Mouse (Mus musculus) lung, postnatal 0 days (tissue): Measurements from ENCODE around the gene Atraid. TPM values are rescaled to one million over a fixed set of nuclear protein-coding genes. Genes with fewer than 3 reads are reported as not detected.

Experiments
- ATAC-seq: fragments of 200-750 bp; cut with Nextera tagmentation; 2 replicates; pipeline ENCODE4 v1.8.0; 2017; ENCODE audit warnings: moderate library complexity
- DNase-seq: peaks from one replicate; pipeline ENCODE4 v3.0.0-alpha.2; 2016; ENCODE audit warnings: low spot score
- H3K27ac ChIP-seq: fragments of 300-500 bp; sonication (generic); 2 replicates; pipeline ENCODE4 v1.5.1; 2014; ENCODE audit warnings: antibody characterized with exemption, mild to moderate bottlenecking, low read length, mixed read lengths
- H3K27me3 ChIP-seq: fragments of 300-500 bp; sonication (generic); replicated peaks from 2 replicates; pipeline ENCODE4 v1.6.1; 2014; ENCODE audit warnings: low read length, mixed read lengths; ENCODE audit not compliant: insufficient read depth
- H3K36me3 ChIP-seq: fragments of 300-500 bp; sonication (generic); 2 replicates; pipeline ENCODE4 v1.6.1; 2014; ENCODE audit warnings: low read length, mixed read lengths; ENCODE audit not compliant: insufficient read depth
- H3K4me1 ChIP-seq: fragments of 300-500 bp; sonication (generic); 2 replicates; pipeline ENCODE4 v1.6.1; 2014; ENCODE audit warnings: antibody characterized with exemption, low read depth, low read length, mixed read lengths; ENCODE audit not compliant: insufficient read depth
- H3K4me2 ChIP-seq: fragments of 300-500 bp; sonication (generic); replicated peaks from 2 replicates; pipeline ENCODE4 v1.6.1; 2014; ENCODE audit warnings: low read depth, mild to moderate bottlenecking, low read length, moderate library complexity, mixed read lengths
- H3K4me3 ChIP-seq: fragments of 300-500 bp; sonication (generic); 2 replicates; pipeline ENCODE4 v1.5.1; 2014; ENCODE audit warnings: low read depth, low read length
- H3K9ac ChIP-seq: fragments of 300-500 bp; sonication (generic); replicated peaks from 2 replicates; pipeline ENCODE4 v1.6.1; 2014; ENCODE audit warnings: low read depth, mild to moderate bottlenecking
- H3K9me3 ChIP-seq: fragments of 300-500 bp; sonication (generic); 2 replicates; pipeline ENCODE4 v1.6.1; 2016; ENCODE audit warnings: low read length, mixed read lengths
- CTCF ChIP-seq: IDR thresholded peaks from 2 replicates; pipeline ENCODE4 v1.5.1; 2016; ENCODE audit warnings: antibody characterized with exemption, mild to moderate bottlenecking
- EP300 ChIP-seq: IDR thresholded peaks from 2 replicates; pipeline ENCODE4 v1.6.1; 2016; ENCODE audit warnings: antibody characterized with exemption, mild to moderate bottlenecking, control low read depth
- WGBS: fragments of 180-500 bp; shearing (Covaris S2); extraction: QIAGEN DNeasy Blood & Tissue Kit; methylation state at CpG from one replicate; pipeline ENCODE4 v1.1.7; 2014; 5-methylcytosine and 5-hydroxymethylcytosine counted together
- polyA plus RNA-seq: library from polyadenylated mRNA; unstranded; fragments of >200 nt; fragmentation: Nextera tagmentation; extraction: Ambion mirVana; gene quantifications from 2 replicates; pipeline ENCODE4 v1.2.1, GENCODE M21; 2015

Gene Atraid
- polyA plus RNA-seq, 1 experiment from 2014 or later = 289 TPM

- DNase-seq = no peak
- H3K27me3 ChIP-seq = no peaks in the 10 kb centered on the region
- ATAC-seq = no peak
These were observed 21.7 kb downstream of the Atraid start for GRCm38 (mm10) chr5:31069810-31070209.

DNA sequence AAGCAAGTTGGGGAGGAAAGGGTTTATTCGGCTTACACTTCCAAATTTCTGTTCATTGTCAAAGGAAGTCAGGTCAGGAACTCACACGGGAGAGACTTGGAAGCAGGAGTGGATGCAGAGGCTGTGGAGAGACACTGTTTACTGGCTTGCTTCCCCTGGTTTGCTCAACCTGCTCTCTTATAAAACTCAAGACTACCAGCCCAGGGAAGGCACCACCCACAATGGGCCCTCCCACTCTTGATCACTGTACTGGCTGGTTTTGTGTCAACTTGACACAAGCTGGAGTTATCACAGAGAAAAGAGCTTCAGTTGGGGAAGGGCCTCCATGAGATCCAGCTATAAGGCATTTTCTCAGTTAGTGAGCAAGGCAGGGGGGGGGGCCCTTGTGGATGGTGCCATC lies 22.9 kb downstream of the Atraid start:
- DNase-seq (no peak), ATAC-seq (no peak)
- Histone ChIP-seq H3K4me2 (no peak overlapping the region), H3K4me1 (no peaks in the 10 kb centered on the region), H3K9ac (no peak overlapping the region), H3K4me3 (no peak overlapping the region), H3K36me3 (peaks cover 40% of the 10 kb centered on the region), H3K27ac (no peak overlapping the region), H3K27me3 (no peaks in the 10 kb centered on the region), H3K9me3 (no peaks in the 10 kb centered on the region)
- 80% methylated on average over 2 of the region's 2 CpGs for WGBS
- TF ChIP-seq CTCF = no peak
- TF ChIP-seq EP300 = no peak

More at GRCm38 (mm10) chr5:31069810-31070209, 21.7 kb downstream of the Atraid start:
- 95% methylated on average over 3 of the region's 3 CpGs for whole genome bisulfite sequencing
- Histone ChIP-seq H3K4me3 (no peak overlapping the region), H3K9me3 (no peaks in the 10 kb centered on the region), H3K36me3 (peaks cover 39% of the 10 kb centered on the region), H3K9ac (no peak overlapping the region), H3K27ac (no peak overlapping the region), H3K4me1 (no peaks in the 10 kb centered on the region), H3K4me2 (no peak overlapping the region)
- TF ChIP-seq CTCF = no peak
- no peak for TF ChIP-seq EP300

DNA sequence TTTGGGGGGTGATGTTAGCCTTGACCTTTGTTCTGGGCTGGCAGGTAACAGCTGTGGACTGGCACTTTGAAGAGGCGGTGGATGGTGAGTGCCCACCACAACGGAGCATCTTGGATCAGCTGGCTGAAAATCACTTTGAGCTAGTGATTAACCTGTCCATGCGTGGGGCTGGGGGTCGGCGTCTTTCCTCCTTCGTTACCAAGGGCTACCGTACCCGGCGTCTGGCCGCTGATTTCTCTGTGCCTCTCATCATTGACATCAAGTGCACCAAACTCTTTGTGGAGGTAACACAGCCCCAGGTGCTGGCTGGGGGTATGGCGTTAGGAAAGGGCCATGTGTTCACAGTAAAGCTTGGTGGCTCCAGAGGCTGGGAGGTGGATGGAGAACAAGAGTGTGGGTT lies 23.7 kb downstream of the Atraid start:
- no peaks in the 10 kb centered on the region for H3K9me3 ChIP-seq
- no peak for DNase-seq
- ATAC-seq = no peak
- no peak overlapping the region for H3K4me2 ChIP-seq
- no peak overlapping the region for H3K9ac ChIP-seq
- 95% methylated on average over 11 of the region's 11 CpGs for WGBS
- H3K4me3 ChIP-seq = no peak overlapping the region
- H3K36me3 ChIP-seq = peaks cover 44% of the 10 kb centered on the region
- H3K4me1 ChIP-seq = no peaks in the 10 kb centered on the region
- no peak for TF ChIP-seq EP300
- TF ChIP-seq CTCF = no peak
- H3K27me3 ChIP-seq = no peaks in the 10 kb centered on the region
- no peak overlapping the region for H3K27ac ChIP-seq

DNA sequence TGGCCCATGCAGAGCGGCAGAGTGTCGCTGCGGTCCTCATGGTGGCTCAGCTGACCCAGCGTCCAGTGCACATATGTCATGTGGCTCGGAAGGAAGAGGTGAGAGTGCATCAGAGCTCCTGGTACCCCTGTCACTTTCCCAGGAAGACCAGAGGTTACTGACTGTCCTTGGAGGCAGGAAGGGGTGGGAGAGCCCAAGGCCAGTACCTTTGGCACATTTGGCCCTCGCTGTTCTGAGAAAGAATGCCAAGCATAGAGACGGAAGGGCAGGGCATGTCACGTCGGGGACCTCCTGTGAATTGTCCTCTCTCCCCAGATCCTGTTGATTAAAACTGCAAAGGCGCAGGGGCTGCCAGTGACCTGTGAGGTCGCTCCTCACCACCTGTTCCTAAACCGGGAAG lies 25.1 kb downstream of the Atraid start:
- H3K9me3 ChIP-seq = no peaks in the 10 kb centered on the region
- TF ChIP-seq CTCF = no peak
- H3K27me3 ChIP-seq = no peaks in the 10 kb centered on the region
- peaks cover 34% of the 10 kb centered on the region for H3K36me3 ChIP-seq
- H3K4me3 ChIP-seq = no peak overlapping the region
- 95% methylated on average over 12 of the region's 12 CpGs for WGBS
- H3K4me2 ChIP-seq = no peak overlapping the region
- H3K9ac ChIP-seq = no peak overlapping the region
- H3K4me1 ChIP-seq = no peaks in the 10 kb centered on the region
- no peak overlapping the region for H3K27ac ChIP-seq
- DNase-seq = no peak
- ATAC-seq = no peak

GRCm38 (mm10) chr5:31076346-31076745 lies 28.2 kb downstream of the Atraid start:
- DNase-seq (no peak), ATAC-seq (no peak)
- 82% methylated on average over 13 of the region's 13 CpGs for WGBS

DNA sequence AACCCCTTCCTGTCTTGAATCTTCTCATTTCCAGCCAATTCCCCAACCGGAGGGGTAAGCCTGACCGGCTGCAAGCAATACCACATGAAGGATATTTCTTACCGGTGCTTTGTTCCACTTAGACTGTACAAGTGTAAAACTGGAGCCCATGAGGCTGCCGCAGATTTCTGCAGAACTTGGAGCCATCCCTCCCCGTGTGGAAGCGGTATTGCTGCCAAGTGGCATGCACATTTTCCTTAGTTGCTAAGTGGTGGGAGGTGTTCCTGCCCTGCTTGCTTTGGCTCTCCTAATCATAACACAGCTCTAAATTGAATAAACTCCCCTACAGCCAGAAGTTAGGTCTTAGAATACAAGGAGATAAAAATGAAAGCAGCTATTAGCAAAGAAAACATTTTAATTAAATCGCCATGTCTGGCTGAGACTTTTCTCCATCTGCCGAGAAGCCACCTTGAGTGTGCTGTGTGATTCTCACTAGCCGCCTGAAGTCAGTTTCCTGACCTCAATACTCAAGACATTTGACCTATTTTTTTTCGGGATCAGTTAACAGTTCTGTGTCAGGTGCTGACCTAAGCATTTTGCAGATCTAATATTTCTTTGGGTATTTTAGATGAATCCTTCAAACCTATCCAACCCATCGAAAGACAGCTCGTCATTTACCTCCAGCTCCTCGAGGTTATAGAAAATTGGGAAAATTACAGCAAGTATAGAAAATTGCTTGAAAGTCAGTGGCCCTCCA lies 32.1 kb downstream of the Atraid start:
- no peak for TF ChIP-seq EP300
- TF ChIP-seq CTCF = no peak
- ATAC-seq = no peak
- H3K4me2 ChIP-seq = no peak overlapping the region
- H3K27ac ChIP-seq = no peak overlapping the region
- 0 out of 2 replicates have a peak, but pooled peaks cover 5% of the 10 kb centered on the region for H3K36me3 ChIP-seq
- no peaks in the 10 kb centered on the region for H3K9me3 ChIP-seq
- no peak for DNase-seq
- H3K9ac ChIP-seq = no peak overlapping the region
- H3K4me3 ChIP-seq = no peak overlapping the region
- WGBS = 63% methylated on average over 13 of the region's 13 CpGs
- H3K4me1 ChIP-seq = no peaks in the 10 kb centered on the region
- H3K27me3 ChIP-seq = no peaks in the 10 kb centered on the region

More at GRCm38 (mm10) chr5:31076346-31076745, 28.2 kb downstream of the Atraid start:
- Histone ChIP-seq H3K9me3 (no peaks in the 10 kb centered on the region), H3K36me3 (peaks cover 16% of the 10 kb centered on the region; the same call in 1 of the 2 replicates), H3K4me1 (no peaks in the 10 kb centered on the region), H3K4me3 (no peak overlapping the region), H3K9ac (no peak overlapping the region), H3K27me3 (no peaks in the 10 kb centered on the region), H3K4me2 (no peak overlapping the region), H3K27ac (no peak overlapping the region)
- TF ChIP-seq EP300 (no peak), CTCF (no peak)
